Mouse (Mus musculus) hindbrain, postnatal 0 days (tissue): ENCODE measurements at regions not wholly inside any gene's neighbourhood (a gene's known extent, or its start where the extent isn't known, plus 50 kb on each side); places are given as distances from the start of the nearest gene placed in this dataset.

Source experiments
- ATAC-seq: fragments of 200-750 bp; cut with Nextera tagmentation; 2 replicates; pipeline ENCODE4 v1.8.0; 2017; ENCODE audit warnings: mild to moderate bottlenecking, moderate TSS enrichment, moderate library complexity
- DNase-seq: peaks from one replicate; pipeline ENCODE4 v3.0.0-alpha.2; 2015; ENCODE audit warnings: low spot score
- H3K27ac ChIP-seq: fragments of 300-500 bp; sonication (generic); 2 replicates; pipeline ENCODE4 v1.5.1; 2014; ENCODE audit warnings: mild to moderate bottlenecking
- H3K27me3 ChIP-seq: fragments of 300-500 bp; sonication (generic); 2 replicates; pipeline ENCODE4 v1.6.1; 2014; ENCODE audit warnings: low read length, mixed read lengths; ENCODE audit not compliant: insufficient read depth
- H3K36me3 ChIP-seq: fragments of 300-500 bp; sonication (generic); 2 replicates; pipeline ENCODE4 v1.6.1; 2014; ENCODE audit warnings: low read length, mixed read lengths; ENCODE audit not compliant: insufficient read depth
- H3K4me1 ChIP-seq: fragments of 300-500 bp; sonication (generic); 2 replicates; pipeline ENCODE4 v1.6.1; 2014; ENCODE audit warnings: antibody characterized with exemption, low read length, mixed read lengths; ENCODE audit not compliant: insufficient read depth
- H3K4me2 ChIP-seq: fragments of 300-500 bp; sonication (generic); 2 replicates; pipeline ENCODE4 v1.6.1; 2014; ENCODE audit warnings: low read depth, mild to moderate bottlenecking, low read length, moderate library complexity, mixed read lengths
- H3K4me3 ChIP-seq: fragments of 300-500 bp; sonication (generic); 2 replicates; pipeline ENCODE4 v1.5.1; 2014; ENCODE audit warnings: low read length
- H3K9ac ChIP-seq: fragments of 300-500 bp; sonication (generic); replicated peaks from 2 replicates; pipeline ENCODE4 v1.6.1; 2014; ENCODE audit warnings: mild to moderate bottlenecking, low read length, moderate library complexity, mixed read lengths
- H3K9me3 ChIP-seq: fragments of 300-500 bp; sonication (generic); 2 replicates; pipeline ENCODE4 v1.6.1; 2016; ENCODE audit warnings: low read length, mixed read lengths
- CTCF ChIP-seq: IDR thresholded peaks from 2 replicates; pipeline ENCODE4 v1.5.1; 2016; ENCODE audit warnings: antibody characterized with exemption, control low read depth, low read depth
- WGBS: fragments of 180-500 bp; shearing (Covaris S2); extraction: QIAGEN DNeasy Blood & Tissue Kit; methylation state at CpG from one replicate; pipeline ENCODE4 v1.1.7; 2014; 5-methylcytosine and 5-hydroxymethylcytosine counted together

DNA sequence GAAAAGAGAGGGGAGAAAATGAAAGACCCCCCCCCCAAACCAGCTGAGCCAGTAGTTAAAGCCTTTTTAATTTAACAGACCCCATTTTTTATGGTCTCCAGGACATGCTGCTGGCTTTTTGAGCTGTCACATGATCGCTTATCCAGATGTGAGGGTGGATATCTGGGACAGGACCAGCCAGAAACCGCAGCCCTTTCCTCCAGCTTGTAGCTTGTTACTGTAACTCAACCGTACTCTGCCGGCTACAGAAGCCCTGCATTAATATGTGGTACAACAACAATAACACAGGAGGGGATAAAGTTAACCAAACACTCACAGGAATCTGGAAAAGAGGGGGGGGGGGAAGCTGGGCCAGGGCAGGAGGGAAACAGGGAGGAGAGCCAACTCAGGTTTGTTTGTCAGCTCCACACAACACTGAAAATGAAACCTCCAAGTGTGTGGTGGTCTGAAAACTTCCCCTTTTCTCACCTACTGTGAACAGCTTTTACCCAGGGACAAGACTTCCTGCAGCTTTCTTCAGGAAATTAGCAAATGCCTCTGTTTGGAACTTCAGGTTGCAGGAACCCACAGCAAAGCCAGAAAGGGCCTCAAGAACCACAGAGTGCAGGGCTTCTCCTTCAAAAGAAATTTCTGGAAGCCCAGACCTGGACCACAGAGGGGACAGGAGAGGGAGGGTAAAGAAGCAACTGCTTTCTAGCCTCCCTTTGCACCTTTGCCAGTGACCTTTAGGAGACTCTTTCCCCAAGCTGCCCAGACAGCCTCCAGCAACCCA, 244.3 kb downstream of the Clic5 start:
- H3K36me3 ChIP-seq = no peaks in the 10 kb centered on the region

DNA sequence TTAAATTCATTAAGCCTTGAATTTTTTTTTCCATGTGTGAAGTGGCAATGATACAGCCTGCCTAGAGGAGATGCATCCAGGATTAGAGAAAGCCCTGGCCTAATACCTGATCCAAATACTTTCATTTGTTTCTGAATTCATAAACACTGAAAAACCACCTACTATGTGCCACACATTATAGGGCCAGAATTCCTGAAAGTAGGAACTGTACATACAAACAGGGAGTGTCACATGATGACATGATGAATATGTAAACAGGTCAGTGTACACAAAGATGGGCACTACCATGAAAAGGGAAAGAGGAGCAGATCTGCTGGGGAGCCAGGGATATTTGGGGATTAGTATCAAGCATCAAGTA, 244.9 kb downstream of the Clic5 start:
- Histone ChIP-seq H3K4me1 (no peaks in the 10 kb centered on the region), H3K9me3 (no peaks in the 10 kb centered on the region), H3K27me3 (no peaks in the 10 kb centered on the region), H3K9ac (no peak overlapping the region), H3K4me3 (no peak overlapping the region), H3K36me3 (no peaks in the 10 kb centered on the region), H3K4me2 (no peak overlapping the region), H3K27ac (no peak overlapping the region)
- no peak for ATAC-seq
- DNase-seq = no peak
- no peak for TF ChIP-seq CTCF

More for the DNA sequence above, 244.3 kb downstream of the Clic5 start:
- TF ChIP-seq CTCF = no peak
- DNase-seq (no peak), ATAC-seq (no peak)
- Histone ChIP-seq H3K4me2 (no peak overlapping the region), H3K27ac (no peak overlapping the region), H3K4me3 (no peak overlapping the region), H3K9ac (no peak overlapping the region), H3K9me3 (no peaks in the 10 kb centered on the region), H3K4me1 (no peaks in the 10 kb centered on the region), H3K27me3 (no peaks in the 10 kb centered on the region)
- 43% methylated on average over 4 of the region's 4 CpGs for WGBS

DNA sequence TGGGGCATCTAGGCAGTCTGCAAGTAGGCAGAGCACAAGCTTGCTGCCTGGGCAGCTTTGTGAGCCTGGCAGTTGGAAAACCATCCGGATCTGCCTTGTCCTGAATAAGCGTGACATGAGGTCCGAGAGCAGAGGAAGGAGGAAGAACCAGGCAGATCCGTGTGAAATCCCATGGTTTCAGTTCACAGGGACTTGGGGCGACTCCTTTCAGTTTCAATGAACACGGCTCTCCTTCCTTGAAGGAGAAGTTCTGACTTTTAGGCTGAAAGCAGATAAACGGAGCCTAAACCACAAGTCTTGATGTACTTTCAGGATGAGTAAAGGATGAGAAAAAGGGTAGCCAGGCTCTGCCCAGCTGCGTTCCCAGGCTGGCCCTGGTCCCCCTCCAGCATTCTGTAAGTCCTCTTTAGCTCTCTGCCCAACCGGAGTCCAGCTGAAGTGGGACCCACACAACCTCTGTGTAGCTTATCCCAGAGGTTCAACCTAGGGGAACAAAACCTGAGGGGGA, 248.2 kb downstream of the Clic5 start:
- Histone ChIP-seq H3K9ac (no peak overlapping the region), H3K27me3 (no peaks in the 10 kb centered on the region), H3K4me3 (no peak overlapping the region), H3K4me1 (no peaks in the 10 kb centered on the region), H3K36me3 (no peaks in the 10 kb centered on the region), H3K4me2 (no peak overlapping the region), H3K9me3 (no peaks in the 10 kb centered on the region), H3K27ac (no peak overlapping the region)
- TF ChIP-seq CTCF = no peak
- ATAC-seq (no peak), DNase-seq (no peak)
- 89% methylated on average over 9 of the region's 9 CpGs for WGBS

- Histone ChIP-seq H3K36me3 (no peaks in the 10 kb centered on the region), H3K9me3 (no peaks in the 10 kb centered on the region), H3K27me3 (no peaks in the 10 kb centered on the region), H3K9ac (no peak overlapping the region), H3K4me3 (no peak overlapping the region), H3K4me1 (no peaks in the 10 kb centered on the region), H3K27ac (no peak overlapping the region), H3K4me2 (no peak overlapping the region)
- no peak for DNase-seq
- no peak for TF ChIP-seq CTCF
- no peak for ATAC-seq
These were observed 250.1 kb downstream of the Clic5 start for GRCm38 (mm10) chr17:44438526-44438925.

DNA sequence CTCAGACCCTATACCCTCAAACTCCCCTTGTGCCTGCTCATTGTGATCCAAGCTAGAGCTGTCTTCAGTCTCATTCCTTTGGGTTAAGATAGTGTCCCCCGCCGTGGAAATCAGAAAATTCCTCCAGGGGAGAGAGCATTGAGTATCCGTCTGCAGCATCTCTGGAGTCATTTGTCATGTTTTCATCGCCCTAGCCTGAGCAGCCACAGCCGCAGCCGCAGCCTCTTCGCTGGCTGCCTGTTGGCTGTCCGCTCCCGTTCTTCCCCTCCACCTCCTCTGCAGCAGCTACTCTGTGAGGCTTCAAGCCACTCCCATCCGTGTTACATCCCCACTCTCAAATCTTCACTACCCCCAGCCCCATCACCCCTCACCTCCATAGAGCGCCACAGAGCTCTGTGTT, 255.1 kb downstream of the Clic5 start:
- no peaks in the 10 kb centered on the region for H3K27me3 ChIP-seq
- H3K27ac ChIP-seq = no peak overlapping the region
- no peak overlapping the region for H3K4me2 ChIP-seq
- H3K36me3 ChIP-seq = no peaks in the 10 kb centered on the region
- H3K4me3 ChIP-seq = no peak overlapping the region
- ATAC-seq (no peak), DNase-seq (no peak)
- no peaks in the 10 kb centered on the region for H3K9me3 ChIP-seq
- H3K4me1 ChIP-seq = no peaks in the 10 kb centered on the region
- 46% methylated on average over 11 of the region's 11 CpGs for WGBS
- H3K9ac ChIP-seq = no peak overlapping the region
- no peak for TF ChIP-seq CTCF

- Histone ChIP-seq H3K4me1 (no peaks in the 10 kb centered on the region), H3K9ac (no peak overlapping the region), H3K9me3 (no peaks in the 10 kb centered on the region), H3K4me3 (no peak overlapping the region), H3K27ac (no peak overlapping the region), H3K4me2 (no peak overlapping the region), H3K36me3 (no peaks in the 10 kb centered on the region), H3K27me3 (no peaks in the 10 kb centered on the region)
- DNase-seq = no peak
- no peak for TF ChIP-seq CTCF
- WGBS = 72% methylated on average over 3 of the region's 3 CpGs
- no peak for ATAC-seq
These were observed 257.0 kb downstream of the Clic5 start for GRCm38 (mm10) chr17:44445361-44445760.
